Mouse (Mus musculus): ENCODE measurements around the gene Gm49450. TPM values are rescaled to one million over a fixed set of nuclear protein-coding genes. Genes with fewer than 3 reads are reported as not detected.
A peak's percentile ranks its signal among the peaks of the same experiment; 100 is the strongest.
"Not testable (repeated sequence)": the region's sequence is repeated elsewhere in the genome, so short reads cannot be mapped to it uniquely, and the experiment has no call there.

Gene Gm49450
- polyA plus RNA-seq, 1 experiment from 2014 or later = not detected

DNA sequence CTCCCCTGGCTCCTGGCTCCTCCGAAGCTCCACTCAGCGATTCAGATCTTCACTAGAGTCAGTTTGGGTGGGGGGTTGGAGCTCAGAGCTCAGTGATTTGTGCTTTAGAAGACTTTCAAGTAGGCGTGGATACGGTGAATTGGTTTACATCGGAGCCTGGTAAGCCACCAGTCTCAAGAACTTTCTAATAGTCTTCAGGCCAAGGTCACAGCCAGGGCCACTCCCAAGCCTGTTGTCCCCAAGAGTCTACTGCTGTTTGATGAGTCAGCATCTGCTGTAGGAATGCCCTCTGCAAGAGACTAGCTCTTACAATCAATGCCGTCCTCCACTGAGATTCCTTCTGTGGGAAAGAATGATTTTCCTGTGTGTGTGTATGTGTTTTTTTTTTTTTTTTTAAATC lies 28.7 kb upstream of the Gm49450 start:
- Histone ChIP-seq H3K27ac (no peak overlapping the region), H3K9me3 (replicated peaks) (no peaks in the 10 kb centered on the region), H3K27me3 (no peaks in the 10 kb centered on the region), H3K4me3 (replicated peaks) (no peak overlapping the region), H3K36me3 (no peaks in the 10 kb centered on the region), H3K4me1 (peaks cover 40% of the 10 kb centered on the region), H3K4me2 (no peak overlapping the region), H3K9ac (no peak overlapping the region)
- WGBS = 82% methylated on average over 6 of the region's 6 CpGs
- no peak for ATAC-seq (replicated peaks; ENCODE audit: low FRiP score)

DNA sequence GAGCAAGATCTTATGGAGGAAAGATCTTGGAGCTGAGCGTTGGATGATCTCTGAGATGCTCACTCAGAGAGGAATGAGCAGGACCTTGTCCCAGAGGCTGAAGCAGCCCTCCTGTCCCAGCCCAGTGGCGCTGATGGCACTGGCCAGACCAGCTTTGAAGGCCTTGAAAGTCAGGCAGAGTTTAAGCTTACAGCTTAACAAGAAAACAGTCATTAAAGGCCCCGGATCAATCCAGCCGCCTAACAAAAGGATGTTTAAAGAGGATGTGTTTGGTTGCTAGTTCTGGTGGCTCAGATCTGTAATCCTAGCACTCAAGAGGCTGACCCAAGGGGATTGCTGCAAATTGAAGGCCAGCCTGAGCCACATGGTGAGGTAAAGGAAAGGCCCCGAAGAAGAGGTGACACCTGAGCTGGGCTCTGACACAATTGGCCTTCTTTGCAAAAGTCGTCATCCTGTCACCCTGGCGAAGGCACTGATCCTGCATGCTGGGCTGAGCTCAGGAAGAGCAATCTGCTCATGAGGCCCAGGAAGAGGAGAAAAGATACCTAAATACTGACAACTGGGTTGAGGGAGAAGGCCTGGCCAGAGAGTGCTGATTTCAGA lies 26.8 kb upstream of the Gm49450 start:
- Histone ChIP-seq H3K36me3 (no peaks in the 10 kb centered on the region), H3K4me3 (replicated peaks) (no peak overlapping the region), H3K4me2 (no peak overlapping the region), H3K27me3 (no peaks in the 10 kb centered on the region), H3K9me3 (replicated peaks) (no peaks in the 10 kb centered on the region), H3K9ac (no peak overlapping the region), H3K4me1 (peaks cover 28% of the 10 kb centered on the region), H3K27ac (no peak overlapping the region)
- ATAC-seq (replicated peaks; ENCODE audit: low FRiP score) = no peak
- 41% methylated on average over 7 of the region's 7 CpGs for WGBS

- ATAC-seq (replicated peaks; ENCODE audit: low FRiP score) = no peak
- Histone ChIP-seq H3K27me3 (no peaks in the 10 kb centered on the region), H3K9ac (no peak overlapping the region), H3K27ac (no peak overlapping the region), H3K9me3 (replicated peaks) (no peaks in the 10 kb centered on the region), H3K4me1 (peaks cover 24% of the 10 kb centered on the region), H3K4me3 (replicated peaks) (no peak overlapping the region), H3K4me2 (no peak overlapping the region), H3K36me3 (no peaks in the 10 kb centered on the region)
- WGBS = 49% methylated on average over 20 of the region's 20 CpGs
Measured at GRCm38 (mm10) chr15:98978409-98979172, 25.2 kb upstream of the Gm49450 start.

DNA sequence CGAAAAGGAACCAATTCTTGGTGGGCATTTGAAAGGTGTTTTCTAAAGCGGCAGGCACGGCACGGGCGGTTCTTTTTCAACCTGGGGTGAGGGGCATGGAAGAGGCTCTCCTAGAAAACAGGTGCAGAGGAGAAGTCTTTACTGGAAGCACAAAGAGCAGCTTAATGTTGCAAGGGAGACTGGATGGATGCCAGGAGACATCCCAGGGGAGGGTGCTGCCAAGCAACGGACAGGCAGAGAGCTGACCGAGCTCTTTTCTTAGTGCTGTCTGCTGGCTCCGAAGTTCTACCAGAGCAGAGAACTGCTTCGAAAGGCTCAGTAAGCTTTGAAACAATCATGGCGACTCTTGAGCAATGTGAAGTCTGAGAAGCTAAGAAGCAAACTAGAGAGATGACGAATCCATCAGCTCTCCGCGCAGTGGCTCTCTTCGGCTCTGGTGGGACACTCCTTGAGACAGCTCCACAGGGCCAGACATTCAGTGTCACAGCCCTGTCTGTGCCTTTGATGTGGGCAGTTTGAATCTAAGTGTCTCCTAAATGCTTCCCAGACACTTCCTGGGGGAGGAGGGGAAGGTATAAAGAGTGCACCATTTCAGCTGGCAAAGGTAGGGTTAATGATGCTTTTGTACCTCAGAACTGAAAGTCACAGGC lies 24.5 kb upstream of the Gm49450 start:
- peak overlapping the region; percentile 41; the same call in 1 of the 2 replicates for H3K27ac ChIP-seq
- no peak overlapping the region for H3K4me3 ChIP-seq (replicated peaks)
- H3K4me2 ChIP-seq = peak overlapping the region; percentile 34
- H3K27me3 ChIP-seq = no peaks in the 10 kb centered on the region
- ATAC-seq (replicated peaks; ENCODE audit: low FRiP score) = no peak
- no peak overlapping the region for H3K9ac ChIP-seq
- H3K4me1 ChIP-seq = peaks cover 31% of the 10 kb centered on the region
- 48% methylated on average over 14 of the region's 14 CpGs for WGBS
- H3K9me3 ChIP-seq (replicated peaks) = no peaks in the 10 kb centered on the region
- no peaks in the 10 kb centered on the region for H3K36me3 ChIP-seq

- Histone ChIP-seq H3K4me3 (replicated peaks) (no peak overlapping the region), H3K27ac (peak overlapping the region; percentile 41), H3K4me2 (peak overlapping the region; percentile 34; the same call in 1 of the 2 replicates), H3K9ac (no peak overlapping the region), H3K4me1 (peaks cover 33% of the 10 kb centered on the region), H3K27me3 (no peaks in the 10 kb centered on the region), H3K9me3 (replicated peaks) (no peaks in the 10 kb centered on the region), H3K36me3 (no peaks in the 10 kb centered on the region)
- no peak for ATAC-seq (replicated peaks; ENCODE audit: low FRiP score)
- WGBS = 64% methylated on average over 21 of the region's 21 CpGs
Measured at GRCm38 (mm10) chr15:98976763-98977758, 23.7 kb upstream of the Gm49450 start.

DNA sequence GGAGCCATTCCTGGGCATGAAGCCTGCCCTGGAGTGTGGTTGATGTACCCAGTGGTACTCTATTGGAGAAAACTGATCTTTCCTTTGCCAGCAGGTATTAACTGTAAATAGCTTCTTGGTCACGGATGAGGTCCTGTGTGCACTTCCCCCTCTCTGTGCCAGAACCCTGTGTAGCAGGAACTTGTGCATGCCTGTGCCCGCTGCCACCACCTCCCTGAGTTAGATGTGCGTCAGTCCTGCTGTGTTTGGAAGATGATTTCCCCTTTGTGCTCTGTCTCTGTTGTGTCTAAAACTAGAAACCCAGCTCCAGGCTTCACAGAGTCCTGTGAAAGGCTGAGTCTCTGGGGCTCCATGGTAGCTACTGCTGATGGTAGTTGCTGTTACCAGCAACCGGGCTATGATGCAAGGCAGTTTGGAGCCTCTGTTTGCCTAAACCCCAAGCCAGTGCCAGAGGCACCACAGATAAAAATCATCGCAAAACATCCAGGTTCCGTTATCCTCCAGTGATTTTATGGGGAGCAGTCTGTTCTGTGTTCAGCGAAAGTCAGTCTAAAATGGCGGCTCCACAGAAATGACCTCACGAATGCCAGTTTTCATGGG lies 19.8 kb upstream of the Gm49450 start:
- H3K36me3 ChIP-seq = no peaks in the 10 kb centered on the region
- peak; percentile 47; the same call in 1 of the 2 replicates for ATAC-seq (replicated peaks; ENCODE audit: low FRiP score)
- no peak overlapping the region for H3K9ac ChIP-seq
- peaks cover 47% of the 10 kb centered on the region for H3K4me1 ChIP-seq
- no peak overlapping the region for H3K4me3 ChIP-seq (replicated peaks)
- no peaks in the 10 kb centered on the region for H3K9me3 ChIP-seq (replicated peaks)
- peak overlapping the region; percentile 86 for H3K27ac ChIP-seq
- peak overlapping the region; percentile 34 for H3K4me2 ChIP-seq
- H3K27me3 ChIP-seq = no peaks in the 10 kb centered on the region
- 62% methylated on average over 9 of the region's 9 CpGs for WGBS

GRCm38 (mm10) chr15:98971576-98972320 lies 18.4 kb upstream of the Gm49450 start:
- ATAC-seq (replicated peaks; ENCODE audit: low FRiP score); H3K9me3 ChIP-seq (replicated peaks); H3K27me3 ChIP-seq; H3K36me3 ChIP-seq; H3K4me3 ChIP-seq (replicated peaks); H3K4me2 ChIP-seq; H3K9ac ChIP-seq: not testable (repeated sequence)
- peaks cover 34% of the 10 kb centered on the region for H3K4me1 ChIP-seq
- WGBS = 74% methylated on average over 15 of the region's 15 CpGs
- peak overlapping the region; percentile 34; the same call in 1 of the 2 replicates for H3K27ac ChIP-seq

- no peak overlapping the region for H3K9ac ChIP-seq
- H3K27me3 ChIP-seq = no peaks in the 10 kb centered on the region
- no peak for ATAC-seq (replicated peaks; ENCODE audit: low FRiP score)
- WGBS = 34% methylated on average over 4 of the region's 4 CpGs
- no peaks in the 10 kb centered on the region for H3K36me3 ChIP-seq
- H3K4me3 ChIP-seq (replicated peaks) = no peak overlapping the region
- H3K9me3 ChIP-seq (replicated peaks) = no peaks in the 10 kb centered on the region
- no peak overlapping the region for H3K4me2 ChIP-seq
- peak overlapping the region; percentile 34; the same call in 1 of the 2 replicates for H3K27ac ChIP-seq
- peaks cover 34% of the 10 kb centered on the region for H3K4me1 ChIP-seq
Measured at GRCm38 (mm10) chr15:98971111-98971510, 17.8 kb upstream of the Gm49450 start.

- ATAC-seq (replicated peaks; ENCODE audit: low FRiP score) = no peak
- peak overlapping the region; percentile 34 for H3K4me2 ChIP-seq
Measured at GRCm38 (mm10) chr15:98969372-98970101, 16.2 kb upstream of the Gm49450 start.

GRCm38 (mm10) chr15:98968701-98969371 lies 15.5 kb upstream of the Gm49450 start:
- Histone ChIP-seq H3K4me2 (peak overlapping the region; percentile 34), H3K4me1 (peaks cover 34% of the 10 kb centered on the region), H3K27me3 (no peaks in the 10 kb centered on the region), H3K9me3 (replicated peaks) (no peaks in the 10 kb centered on the region), H3K27ac (peak overlapping the region; percentile 9), H3K9ac (no peak overlapping the region), H3K4me3 (replicated peaks) (no peak overlapping the region), H3K36me3 (no peaks in the 10 kb centered on the region)
- peak; percentile 74 for ATAC-seq (replicated peaks; ENCODE audit: low FRiP score)
- 15% methylated on average over 12 of the region's 12 CpGs for WGBS

More at GRCm38 (mm10) chr15:98969372-98970101, 16.2 kb upstream of the Gm49450 start:
- Histone ChIP-seq H3K4me3 (replicated peaks) (no peak overlapping the region), H3K27ac (peak overlapping the region; percentile 9), H3K9ac (peak overlapping the region; percentile 17; the same call in 1 of the 2 replicates), H3K36me3 (no peaks in the 10 kb centered on the region), H3K27me3 (no peaks in the 10 kb centered on the region), H3K4me1 (peaks cover 34% of the 10 kb centered on the region), H3K9me3 (replicated peaks) (no peaks in the 10 kb centered on the region)
- 23% methylated on average over 16 of the region's 16 CpGs for WGBS

Data from kidney, embryonic 15.5 days (tissue).